ENCODE assay signal across 12 mouse cellular contexts in the genomic region with DNA sequence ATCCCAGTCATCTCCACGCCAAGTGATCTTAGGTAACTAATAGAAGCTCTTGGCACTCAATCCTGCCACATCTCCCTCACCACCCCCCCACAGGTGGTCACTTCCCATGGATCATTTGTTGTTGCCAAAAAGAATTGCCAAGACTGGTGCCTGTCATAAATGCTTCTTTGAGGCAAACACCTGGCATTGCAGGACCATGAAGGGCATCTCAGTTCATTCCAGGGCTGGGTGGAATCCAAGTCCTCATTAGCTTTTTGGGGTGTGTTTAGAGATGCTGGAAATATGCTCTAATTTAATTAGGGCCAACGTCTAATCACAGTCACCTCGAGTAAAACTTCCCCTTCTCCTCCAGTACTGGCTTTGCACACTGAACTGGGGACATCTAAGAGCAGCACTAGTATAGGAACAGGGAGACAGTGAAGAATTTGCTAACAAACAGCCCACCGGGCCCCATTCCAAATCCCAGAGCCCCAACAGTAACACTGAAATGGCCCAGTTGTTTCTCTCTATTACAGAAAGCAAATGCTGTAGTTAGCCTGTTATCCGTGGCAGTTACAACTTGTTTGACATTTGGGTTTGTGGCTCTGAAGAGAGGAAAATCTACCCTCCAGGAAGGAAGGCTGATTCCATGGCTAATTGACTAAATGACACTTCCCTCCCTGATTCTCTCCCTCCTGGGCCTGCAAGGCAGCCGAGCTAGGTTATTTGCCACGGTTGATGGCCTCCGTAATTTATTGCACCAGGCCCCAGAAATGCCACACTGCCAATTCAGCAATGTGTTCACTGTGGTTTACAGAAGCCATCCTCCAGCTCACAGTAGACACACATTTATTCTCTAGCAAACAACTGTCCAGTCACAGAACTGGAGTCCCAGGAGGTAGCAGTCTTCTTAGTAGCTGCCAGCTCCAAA.
A peak's percentile ranks its signal among the peaks of the same experiment; 100 is the strongest.
DNase-seq lines count a peak whose midpoint lies in the region; ATAC-seq and TF ChIP-seq lines count a peak whose summit lies in the region.
"Had no signal": no experiment of that assay in that cellular context is flagged by ENCODE, and none has a peak within 500 bp of the region (broad histone marks: within the 10 kb centered on the region; RNA-seq: fewer than 3 reads in every experiment).

No protein-coding gene starts in this region.

- H3K4me3 ChIP-seq in hindbrain, postnatal 0 days (ENCODE audit: low read length) = no peak overlapping the region
- H3K4me3 ChIP-seq in midbrain, embryonic 15.5 days = no peak overlapping the region

- peak; percentile 33 to 48 for DNase-seq in cerebellum, postnatal 14 days
- DNase-seq in cerebellum, adult 8-10 months = no peak
- DNase-seq in Muller cell, postnatal 12 days (ENCODE audit: inconsistent ontology term) = peak; percentile 80
- DNase-seq in hindbrain, postnatal 0 days (ENCODE audit: low spot score) = peak; percentile 80
- DNase-seq in heart, adult 11 months = no peak
- DNase-seq in adrenal gland, adult 8-10 months = no peak
- no peak for DNase-seq in gastrocnemius, postnatal 14 days
- DNase-seq: adrenal gland, postnatal 36 days; lung, postnatal 10 days; thymus, postnatal 25 days had no signal

- peak; percentile 89 for ATAC-seq in hindbrain, postnatal 0 days
- peak; percentile 62 for ATAC-seq in midbrain, embryonic 15.5 days (replicated peaks)

- whole genome bisulfite sequencing in hindbrain, postnatal 0 days = 40% methylated on average over 8 of the region's 8 CpGs
- 57% methylated on average over 8 of the region's 8 CpGs for WGBS in midbrain, embryonic 15.5 days

- H3K9ac ChIP-seq in hindbrain, postnatal 0 days (replicated peaks; ENCODE audit: low read length) = no peak overlapping the region
- no peak overlapping the region for H3K9ac ChIP-seq in midbrain, embryonic 15.5 days

- H3K9me3 ChIP-seq in hindbrain, postnatal 0 days (ENCODE audit: low read length) = no peaks in the 10 kb centered on the region
- H3K9me3 ChIP-seq in midbrain, embryonic 15.5 days = no peaks in the 10 kb centered on the region
- H3K9me3 ChIP-seq: G1E had no signal

- no peaks in the 10 kb centered on the region for H3K27me3 ChIP-seq in hindbrain, postnatal 0 days (ENCODE audit: insufficient read depth, low read length)
- H3K27me3 ChIP-seq in midbrain, embryonic 15.5 days (replicated peaks) = no peaks in the 10 kb centered on the region

- H3K4me1 ChIP-seq in hindbrain, postnatal 0 days (ENCODE audit: insufficient read depth, low read length) = peaks cover 5% of the 10 kb centered on the region; the same call in 1 of the 2 replicates
- H3K4me1 ChIP-seq in midbrain, embryonic 15.5 days = no peaks in the 10 kb centered on the region

- no peak overlapping the region for H3K27ac ChIP-seq in hindbrain, postnatal 0 days
- no peak overlapping the region for H3K27ac ChIP-seq in midbrain, embryonic 15.5 days

- no peak for TF ChIP-seq CTCF in hindbrain, postnatal 0 days (IDR thresholded peaks at IDR 0.05; ENCODE audit: low read depth)

- no peaks in the 10 kb centered on the region for H3K36me3 ChIP-seq in hindbrain, postnatal 0 days (ENCODE audit: insufficient read depth, low read length)
- H3K36me3 ChIP-seq in midbrain, embryonic 15.5 days (replicated peaks) = no peaks in the 10 kb centered on the region
- H3K36me3 ChIP-seq: G1E had no signal

- intact Hi-C loops in gastrocnemius, postnatal 14 days (cut with DNase I; ENCODE audit: low total_unique reads) = no loop called here

- H3K4me2 ChIP-seq in hindbrain, postnatal 0 days (ENCODE audit: low read depth, low read length) = no peak overlapping the region
- H3K4me2 ChIP-seq in midbrain, embryonic 15.5 days = no peak overlapping the region

Comparison
In these comparisons a context has a peak if more than half of its experiments do, and no peak if none do; other contexts are left out.
1. DNase-seq: peak in cerebellum, postnatal 14 days (2 of 2), Muller cell, postnatal 12 days (single experiment) and hindbrain, postnatal 0 days (single experiment); none in cerebellum, adult 8-10 months (single experiment), heart, adult 11 months (single experiment), adrenal gland, adult 8-10 months (single experiment) and gastrocnemius, postnatal 14 days (single experiment).